ENCODE assay signal across 31 mouse cellular contexts in genomic region chr7:118219777-118220176, GRCm38 (mm10).
"Had no signal": no experiment of that assay in that cellular context is flagged by ENCODE, and none has a peak within 500 bp of the region (broad histone marks: within the 10 kb centered on the region; RNA-seq: fewer than 3 reads in every experiment).

No protein-coding gene starts in this region.

- H3K36me3 ChIP-seq: limb, embryonic 15.5 days; lung, embryonic 15.5 days; midbrain, embryonic 12.5 days; midbrain, embryonic 13.5 days; midbrain, embryonic 15.5 days had no signal

- ATAC-seq: liver, embryonic 12.5 days; liver, postnatal 0 days; lung, postnatal 0 days; midbrain, embryonic 13.5 days; midbrain, embryonic 15.5 days; midbrain, embryonic 16.5 days had no signal

- H3K9ac ChIP-seq: limb, embryonic 12.5 days; limb, embryonic 13.5 days; limb, embryonic 15.5 days; liver, embryonic 12.5 days; liver, embryonic 13.5 days; liver, embryonic 14.5 days; liver, embryonic 15.5 days; liver, postnatal 0 days; lung, embryonic 14.5 days; lung, embryonic 15.5 days; midbrain, embryonic 12.5 days; midbrain, embryonic 13.5 days; midbrain, embryonic 15.5 days had no signal

- H3K27me3 ChIP-seq: limb, embryonic 12.5 days; limb, embryonic 13.5 days; limb, embryonic 15.5 days; liver, embryonic 12.5 days; liver, embryonic 13.5 days; liver, embryonic 15.5 days; lung, embryonic 15.5 days; megakaryocyte, embryonic 14.5 days; midbrain, embryonic 12.5 days; midbrain, embryonic 13.5 days; midbrain, embryonic 15.5 days had no signal

- H3K4me1 ChIP-seq: limb, embryonic 10.5 days; limb, embryonic 12.5 days; limb, embryonic 13.5 days; limb, embryonic 15.5 days; liver, embryonic 12.5 days; liver, embryonic 13.5 days; liver, embryonic 15.5 days; lung, embryonic 15.5 days; midbrain, embryonic 10.5 days; midbrain, embryonic 12.5 days; midbrain, embryonic 13.5 days had no signal

- H3K4me2 ChIP-seq: limb, embryonic 12.5 days; limb, embryonic 13.5 days; limb, embryonic 15.5 days; liver, embryonic 11.5 days; liver, embryonic 12.5 days; liver, embryonic 13.5 days; liver, embryonic 15.5 days; lung, embryonic 14.5 days; lung, embryonic 15.5 days; midbrain, embryonic 11.5 days; midbrain, embryonic 12.5 days; midbrain, embryonic 13.5 days; midbrain, embryonic 15.5 days had no signal

- H3K27ac ChIP-seq: limb, embryonic 10.5 days; limb, embryonic 12.5 days; limb, embryonic 13.5 days; limb, embryonic 15.5 days; liver, embryonic 12.5 days; liver, embryonic 13.5 days; liver, embryonic 14.5 days; liver, embryonic 15.5 days; lung, embryonic 15.5 days; macrophage; midbrain, embryonic 10.5 days; midbrain, embryonic 12.5 days; midbrain, embryonic 13.5 days; midbrain, embryonic 15.5 days had no signal

- H3K4me3 ChIP-seq: limb, embryonic 10.5 days; limb, embryonic 12.5 days; limb, embryonic 13.5 days; limb, embryonic 15.5 days; liver, embryonic 12.5 days; liver, embryonic 13.5 days; liver, embryonic 15.5 days; lung, embryonic 15.5 days; megakaryocyte, embryonic 14.5 days; midbrain, embryonic 10.5 days; midbrain, embryonic 12.5 days; midbrain, embryonic 13.5 days; midbrain, embryonic 15.5 days; myocyte had no signal

- H3K9me3 ChIP-seq: limb, embryonic 10.5 days; limb, embryonic 13.5 days; liver, embryonic 12.5 days; liver, embryonic 13.5 days; liver, embryonic 15.5 days; lung, embryonic 15.5 days; midbrain, embryonic 10.5 days; midbrain, embryonic 13.5 days; midbrain, embryonic 15.5 days had no signal

- DNase-seq: left cerebral cortex, postnatal 4 days; liver; liver, embryonic 13.5 days; liver, postnatal 0 days; lung, adult 18-20 months; lung, adult 2 months; lung, embryonic 14.5 days; lung, postnatal 10 days; lung, postnatal 14 days; lung, postnatal 36 days; lung, postnatal 4 days; midbrain, embryonic 14.5 days had no signal
